Mouse (Mus musculus) cortical plate, adult 2 months (tissue): ENCODE results near the gene Surf4.

Experiments used
- CTCF ChIP-seq: fragments of 200-500 bp; IDR thresholded peaks from 2 replicates; pipeline ENCODE4 v1.5.1; 2011; ENCODE audit warnings: mild to moderate bottlenecking, control low read depth, low read length; ENCODE audit not compliant: insufficient read depth; ENCODE audit errors: extremely low read depth
- POLR2A ChIP-seq: fragments of 200-500 bp; IDR thresholded peaks from 2 replicates; pipeline ENCODE4 v1.6.1; 2011; ENCODE audit warnings: mild to moderate bottlenecking, low read length, control low read depth; ENCODE audit not compliant: insufficient read depth; ENCODE audit errors: extremely low read depth

DNA sequence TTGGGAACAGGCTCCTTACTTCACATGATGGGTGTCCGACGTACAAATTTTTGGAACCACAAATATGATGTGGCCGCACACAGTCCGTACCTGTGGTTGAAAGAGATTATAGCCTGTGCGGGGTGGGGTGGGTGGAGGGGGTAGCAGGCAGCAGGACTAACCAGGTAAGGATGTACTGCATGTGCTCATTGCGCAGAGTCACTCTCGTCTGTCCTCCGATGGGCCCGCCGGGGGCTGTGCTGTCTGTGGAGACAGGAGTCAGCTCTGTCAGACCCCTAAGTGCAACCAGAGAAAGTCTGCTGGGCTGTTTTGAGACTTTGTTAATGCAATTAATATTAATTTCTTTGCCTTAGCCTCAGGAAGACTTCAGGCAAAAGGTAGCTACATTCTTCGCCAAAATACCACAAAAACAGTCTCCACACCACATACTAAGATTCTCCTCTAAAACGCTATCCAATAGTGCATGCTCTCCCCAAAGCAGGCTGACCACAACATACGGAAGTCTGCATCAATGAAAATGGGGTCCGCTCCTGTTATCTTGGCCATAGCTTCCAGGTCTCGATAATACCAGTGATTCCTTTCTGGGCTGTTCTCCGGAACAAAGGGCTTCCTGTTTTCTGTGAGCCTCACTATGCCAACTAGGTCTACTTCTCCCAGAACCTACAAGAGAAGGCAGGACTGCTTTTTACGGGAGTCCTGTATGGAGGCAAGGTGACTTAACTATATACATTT lies 20.1 kb downstream of the Surf4 start:
- TF ChIP-seq POLR2A (0 out of 2 replicates have a peak, but pooled peaks have one; percentile 6), CTCF (no peak)
